10 mouse cellular contexts compared by ENCODE assay signal in the genomic region with DNA sequence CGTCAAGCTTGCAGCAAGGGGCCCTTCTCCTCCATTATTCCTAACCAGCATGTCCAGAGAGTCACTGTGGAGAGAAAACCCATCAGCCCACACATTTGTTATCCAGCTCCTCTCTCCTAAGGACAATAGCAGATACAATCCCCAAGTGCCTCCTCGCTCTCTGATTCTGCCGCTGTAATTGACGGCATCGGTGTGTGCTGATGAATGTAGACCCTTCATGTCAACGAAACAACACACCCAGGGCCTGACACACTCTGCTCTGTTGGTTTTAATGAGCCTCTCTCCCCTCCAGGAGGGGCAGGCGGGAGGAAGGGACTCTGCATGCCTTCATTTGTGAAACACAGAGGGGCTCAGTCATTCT. TPM values are rescaled to one million over a fixed set of nuclear protein-coding genes. Genes with fewer than 3 reads are reported as not detected.
DNase-seq lines count a peak whose midpoint lies in the region; ATAC-seq and TF ChIP-seq lines count a peak whose summit lies in the region.
"Had no signal": no experiment of that assay in that cellular context is flagged by ENCODE, and none has a peak within 500 bp of the region (broad histone marks: within the 10 kb centered on the region; RNA-seq: fewer than 3 reads in every experiment).

No protein-coding gene starts in this region.

- 53% methylated on average over 7 of the region's 7 CpGs for WGBS in intestine, embryonic 14.5 days
- WGBS in intestine, postnatal 0 days: 82% methylated on average over 7 of the region's 7 CpGs
- WGBS in forebrain, embryonic 13.5 days: 8% methylated on average over 7 of the region's 7 CpGs
- WGBS in limb, embryonic 12.5 days: 30% methylated on average over 7 of the region's 7 CpGs
- 8% methylated on average over 7 of the region's 7 CpGs for WGBS in neural tube, embryonic 13.5 days

- H3K27ac ChIP-seq in intestine, embryonic 14.5 days (ENCODE audit: low read depth): peak overlapping the region; percentile 65; the same call in 1 of the 2 replicates
- H3K27ac ChIP-seq in intestine, postnatal 0 days (ENCODE audit: low read depth, low read length): no peak overlapping the region
- H3K27ac ChIP-seq in forebrain, embryonic 13.5 days: peak overlapping the region; percentile 81
- peak overlapping the region; percentile 92 for H3K27ac ChIP-seq in limb, embryonic 12.5 days
- H3K27ac ChIP-seq in neural tube, embryonic 13.5 days (replicated peaks): peak overlapping the region; percentile 93
- H3K27ac ChIP-seq: macrophage had no signal

- no peak for TF ChIP-seq CTCF in intestine, postnatal 0 days (IDR thresholded peaks at IDR 0.05; ENCODE audit: low read depth)

- H3K36me3 ChIP-seq in intestine, embryonic 14.5 days (ENCODE audit: control insufficient read depth, insufficient read depth, low read length): peaks cover 25% of the 10 kb centered on the region
- H3K36me3 ChIP-seq in intestine, postnatal 0 days (ENCODE audit: control insufficient read depth, insufficient read depth): peaks cover 48% of the 10 kb centered on the region
- peaks cover 21% of the 10 kb centered on the region for H3K36me3 ChIP-seq in forebrain, embryonic 13.5 days (ENCODE audit: poor library complexity, severe bottlenecking)
- H3K36me3 ChIP-seq in limb, embryonic 12.5 days: peaks cover 49% of the 10 kb centered on the region
- H3K36me3 ChIP-seq in neural tube, embryonic 13.5 days: peaks cover 18% of the 10 kb centered on the region

- H3K4me3 ChIP-seq in intestine, embryonic 14.5 days (ENCODE audit: low read depth, low read length): no peak overlapping the region
- H3K4me3 ChIP-seq in intestine, postnatal 0 days (ENCODE audit: low read depth, low read length): no peak overlapping the region
- H3K4me3 ChIP-seq in forebrain, embryonic 13.5 days: no peak overlapping the region
- no peak overlapping the region for H3K4me3 ChIP-seq in limb, embryonic 12.5 days (replicated peaks)
- H3K4me3 ChIP-seq in neural tube, embryonic 13.5 days: no peak overlapping the region

- ATAC-seq in intestine, embryonic 14.5 days (replicated peaks; ENCODE audit: low FRiP score, low TSS enrichment, low read depth): no peak
- no peak for ATAC-seq in intestine, postnatal 0 days
- ATAC-seq in forebrain, embryonic 13.5 days: peak; percentile 50; the same call in 1 of the 2 replicates
- ATAC-seq in limb, embryonic 12.5 days (ENCODE audit: insufficient number of reproducible peaks, insufficient read depth, low FRiP score, low TSS enrichment, low read depth): no peak
- ATAC-seq in neural tube, embryonic 13.5 days (ENCODE audit: low read depth): peak; percentile 60
- no peak for ATAC-seq in granulocyte monocyte progenitor cell, adult 5-6 weeks (replicated peaks; ENCODE audit: poor library complexity, severe bottlenecking)
- ATAC-seq: intestine, embryonic 16.5 days had no signal

- no peak for DNase-seq in intestine, embryonic 14.5 days (ENCODE audit: low spot score)
- no peak for DNase-seq in thymus, postnatal 25 days
- no peak for DNase-seq in spleen, adult 18-20 months

- peaks cover 7% of the 10 kb centered on the region; the same call in 1 of the 2 replicates for H3K9me3 ChIP-seq in intestine, embryonic 14.5 days (ENCODE audit: control insufficient read depth, low read length)
- no peaks in the 10 kb centered on the region for H3K9me3 ChIP-seq in intestine, postnatal 0 days (ENCODE audit: control insufficient read depth)
- H3K9me3 ChIP-seq in forebrain, embryonic 13.5 days (replicated peaks): no peaks in the 10 kb centered on the region; the same call in 1 of the 2 replicates
- H3K9me3 ChIP-seq in limb, embryonic 12.5 days: peaks cover 9% of the 10 kb centered on the region
- no peaks in the 10 kb centered on the region for H3K9me3 ChIP-seq in neural tube, embryonic 13.5 days

- no peaks in the 10 kb centered on the region for H3K27me3 ChIP-seq in intestine, embryonic 14.5 days (replicated peaks; ENCODE audit: control insufficient read depth, insufficient read depth, low read length)
- no peaks in the 10 kb centered on the region for H3K27me3 ChIP-seq in intestine, postnatal 0 days (replicated peaks; ENCODE audit: control insufficient read depth, insufficient read depth, low read length)
- H3K27me3 ChIP-seq in forebrain, embryonic 13.5 days: no peaks in the 10 kb centered on the region
- no peaks in the 10 kb centered on the region for H3K27me3 ChIP-seq in limb, embryonic 12.5 days
- H3K27me3 ChIP-seq in neural tube, embryonic 13.5 days: no peaks in the 10 kb centered on the region

- H3K4me2 ChIP-seq in intestine, embryonic 14.5 days (ENCODE audit: low read length): no peak overlapping the region
- no peak overlapping the region for H3K4me2 ChIP-seq in intestine, postnatal 0 days (replicated peaks; ENCODE audit: low read depth)
- no peak overlapping the region for H3K4me2 ChIP-seq in forebrain, embryonic 13.5 days
- peak overlapping the region; percentile 20 for H3K4me2 ChIP-seq in limb, embryonic 12.5 days
- no peak overlapping the region for H3K4me2 ChIP-seq in neural tube, embryonic 13.5 days

- H3K4me1 ChIP-seq in intestine, embryonic 14.5 days (replicated peaks; ENCODE audit: control insufficient read depth, insufficient read depth, low read length): peaks cover 11% of the 10 kb centered on the region
- no peaks in the 10 kb centered on the region for H3K4me1 ChIP-seq in intestine, postnatal 0 days (replicated peaks; ENCODE audit: control insufficient read depth, insufficient read depth, low read length)
- peaks cover 35% of the 10 kb centered on the region for H3K4me1 ChIP-seq in forebrain, embryonic 13.5 days
- peaks cover 26% of the 10 kb centered on the region for H3K4me1 ChIP-seq in limb, embryonic 12.5 days (replicated peaks)
- peaks cover 50% of the 10 kb centered on the region for H3K4me1 ChIP-seq in neural tube, embryonic 13.5 days (replicated peaks)

- no peak overlapping the region for H3K9ac ChIP-seq in intestine, embryonic 14.5 days (ENCODE audit: low read length)
- H3K9ac ChIP-seq in intestine, postnatal 0 days (ENCODE audit: low read depth, low read length): no peak overlapping the region
- no peak overlapping the region for H3K9ac ChIP-seq in forebrain, embryonic 13.5 days
- H3K9ac ChIP-seq in limb, embryonic 12.5 days (replicated peaks): no peak overlapping the region
- H3K9ac ChIP-seq in neural tube, embryonic 13.5 days: 0 out of 2 replicates have a peak overlapping the region, but pooled peaks have one; percentile 6

RNA-seq across cellular contexts. Expression of a gene that starts 27.8 kb away (rescaled TPM):
- polyA plus RNA-seq in intestine, embryonic 14.5 days (2014; fragmentation: Nextera tagmentation; extraction: Ambion mirVana): 80.3 and 80.7 TPM in 2 replicates
- 178 and 192 TPM in 2 replicates for polyA plus RNA-seq in intestine, postnatal 0 days (2015; fragmentation: Nextera tagmentation; extraction: Ambion mirVana)
- polyA plus RNA-seq in forebrain, embryonic 13.5 days (2015; fragmentation: Nextera tagmentation; extraction: Ambion mirVana): 46.5 and 52.1 TPM in 2 replicates
- polyA plus RNA-seq in limb, embryonic 12.5 days (2016; fragmentation: Nextera tagmentation; extraction: Ambion mirVana): 65.3 and 65.6 TPM in 2 replicates
- 59.8 and 64.8 TPM in 2 replicates for polyA plus RNA-seq in neural tube, embryonic 13.5 days (2015; fragmentation: Nextera tagmentation; extraction: Ambion mirVana)
- 33.0 and 38.9 TPM in 2 replicates for total RNA-seq in granulocyte monocyte progenitor cell, adult 5-6 weeks (2014; fragmentation: Nextera tagmentation)
- 36.1 and 40.8 TPM in 2 replicates for total RNA-seq in granulocyte monocyte progenitor cell, adult 5-6 weeks (2017)

Comparison
In these comparisons a context has a peak if more than half of its experiments do, and no peak if none do; other contexts are left out.
1. ATAC-seq: peak in forebrain, embryonic 13.5 days (single experiment) and neural tube, embryonic 13.5 days (single experiment); none in intestine, embryonic 14.5 days (single experiment), intestine, postnatal 0 days (single experiment), limb, embryonic 12.5 days (single experiment) and granulocyte monocyte progenitor cell, adult 5-6 weeks (single experiment).